Mouse (Mus musculus): Measurements from ENCODE around the gene Pqlc2.

DNA sequence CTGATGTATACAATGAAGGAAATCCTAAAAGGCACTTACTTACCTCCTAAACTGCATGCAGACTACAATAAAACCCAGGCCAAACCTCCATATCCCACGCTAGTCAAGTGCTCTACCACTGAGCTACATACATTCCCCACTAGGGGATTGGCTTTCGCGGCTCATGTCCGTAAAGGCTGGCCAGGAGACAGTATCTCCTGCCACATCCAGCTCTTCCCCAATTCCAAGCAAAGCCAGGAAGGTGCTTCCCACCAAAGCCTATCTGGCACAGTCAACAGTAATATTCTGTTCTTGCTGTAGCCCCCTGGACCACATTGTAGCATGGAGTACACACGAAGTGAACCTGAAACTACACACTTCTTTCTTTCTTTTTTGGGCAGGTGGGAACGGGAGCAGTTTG, 857 bp downstream of the Pqlc2 start:
- no peak for TF ChIP-seq CTCF (IDR thresholded peaks at IDR 0.05; ENCODE audit: extremely low read depth, insufficient read depth, low read length)
- no peak for TF ChIP-seq POLR2A (IDR thresholded peaks at IDR 0.05; ENCODE audit: extremely low read depth, insufficient read depth, low read length)
